14 mouse cellular contexts compared by ENCODE assay signal in the genomic region with DNA sequence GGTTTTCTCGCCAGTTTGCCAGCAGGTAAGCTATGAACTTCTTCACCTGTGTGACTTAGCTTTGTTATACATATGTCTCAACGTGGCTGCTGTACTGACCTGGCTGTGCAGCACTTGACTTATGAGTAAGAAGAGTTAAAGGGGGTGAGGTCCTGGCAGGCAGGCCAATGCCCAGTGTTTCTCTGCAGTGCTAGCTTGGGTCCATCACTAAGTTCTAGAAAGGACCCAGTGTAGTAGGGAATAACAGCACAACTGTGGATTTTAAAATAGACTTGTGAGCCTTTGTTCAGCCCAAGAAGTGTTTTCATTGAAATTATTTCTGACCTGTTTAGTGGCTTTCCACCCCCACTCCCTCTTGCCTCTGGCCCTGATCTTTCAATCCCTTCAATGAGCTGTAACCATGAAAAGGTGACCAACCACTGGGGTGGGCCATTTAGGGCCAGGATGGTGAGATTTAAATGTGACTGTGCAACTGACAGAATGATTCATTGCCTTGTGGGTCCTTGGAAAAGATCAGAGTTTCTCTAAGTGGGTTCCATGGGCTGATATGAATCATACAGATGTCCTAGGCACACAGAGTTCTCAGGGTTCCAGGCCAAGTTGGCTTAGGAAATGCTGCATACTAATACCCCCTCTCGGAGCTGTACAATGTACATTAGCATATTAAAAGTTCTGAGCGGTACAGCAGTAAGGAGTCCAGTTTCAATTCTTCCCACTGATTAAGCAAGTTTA. TPM values are rescaled to one million over a fixed set of nuclear protein-coding genes. Genes with fewer than 3 reads are reported as not detected.
DNase-seq lines count a peak whose midpoint lies in the region; ATAC-seq lines count a peak whose summit lies in the region.
"Had no signal": no experiment of that assay in that cellular context is flagged by ENCODE, and none has a peak within 500 bp of the region (broad histone marks: within the 10 kb centered on the region; RNA-seq: fewer than 3 reads in every experiment).

No protein-coding gene starts in this region.

- peak; percentile 84 for ATAC-seq in hindbrain, embryonic 15.5 days (ENCODE audit: low FRiP score, low read depth)
- ATAC-seq in hindbrain, embryonic 12.5 days (ENCODE audit: low FRiP score) = no peak
- ATAC-seq in neural tube, embryonic 15.5 days (ENCODE audit: low FRiP score) = peak; percentile 73
- ATAC-seq: CD4-positive, CD25-positive, alpha-beta regulatory T cell, adult 4 months had no signal

- 60% methylated on average over 4 of the region's 4 CpGs for WGBS in hindbrain, embryonic 15.5 days
- 68% methylated on average over 4 of the region's 4 CpGs for WGBS in hindbrain, embryonic 12.5 days
- 49% methylated on average over 4 of the region's 4 CpGs for WGBS in neural tube, embryonic 15.5 days

- H3K4me3 ChIP-seq in hindbrain, embryonic 15.5 days = no peak overlapping the region
- H3K4me3 ChIP-seq in hindbrain, embryonic 12.5 days = no peak overlapping the region
- H3K4me3 ChIP-seq in neural tube, embryonic 15.5 days (replicated peaks) = no peak overlapping the region
- H3K4me3 ChIP-seq: limb, embryonic 12.5 days; myocyte had no signal

- H3K4me2 ChIP-seq in hindbrain, embryonic 15.5 days = no peak overlapping the region
- H3K4me2 ChIP-seq in hindbrain, embryonic 12.5 days (replicated peaks) = no peak overlapping the region
- H3K4me2 ChIP-seq in neural tube, embryonic 15.5 days = no peak overlapping the region
- H3K4me2 ChIP-seq: limb, embryonic 12.5 days had no signal

- H3K9me3 ChIP-seq in hindbrain, embryonic 15.5 days = no peaks in the 10 kb centered on the region
- H3K9me3 ChIP-seq in hindbrain, embryonic 12.5 days (replicated peaks) = 0 out of 2 replicates have a peak, but pooled peaks cover 3% of the 10 kb centered on the region
- H3K9me3 ChIP-seq in neural tube, embryonic 15.5 days (replicated peaks) = no peaks in the 10 kb centered on the region
- H3K9me3 ChIP-seq: limb, embryonic 12.5 days had no signal

- intact Hi-C loops in left cerebral cortex, postnatal 25 days (cut with DNase I) = no loop called here

- peak; percentile 8 to 24 for DNase-seq in left cerebral cortex, postnatal 25 days (ENCODE audit: low spot score in 2 of 2)
- no peak for DNase-seq in left cerebral cortex, adult 8-10 months (ENCODE audit: low spot score in 2 of 2)
- DNase-seq in adrenal gland, postnatal 10 days = peak; percentile 48
- DNase-seq in liver = no peak
- DNase-seq: cerebellum, adult 9-11 months; lung, adult 2 months; thymus, postnatal 14 days had no signal

- H3K36me3 ChIP-seq in hindbrain, embryonic 15.5 days = no peaks in the 10 kb centered on the region
- H3K36me3 ChIP-seq in hindbrain, embryonic 12.5 days = no peaks in the 10 kb centered on the region
- H3K36me3 ChIP-seq in neural tube, embryonic 15.5 days = no peaks in the 10 kb centered on the region
- H3K36me3 ChIP-seq: limb, embryonic 12.5 days had no signal

- no peaks in the 10 kb centered on the region for H3K4me1 ChIP-seq in hindbrain, embryonic 15.5 days (replicated peaks)
- H3K4me1 ChIP-seq in hindbrain, embryonic 12.5 days = 0 out of 2 replicates have a peak, but pooled peaks cover 2% of the 10 kb centered on the region
- no peaks in the 10 kb centered on the region for H3K4me1 ChIP-seq in neural tube, embryonic 15.5 days
- H3K4me1 ChIP-seq: limb, embryonic 12.5 days had no signal

- no peak overlapping the region for H3K27ac ChIP-seq in hindbrain, embryonic 15.5 days (replicated peaks)
- H3K27ac ChIP-seq in hindbrain, embryonic 12.5 days = no peak overlapping the region
- no peak overlapping the region for H3K27ac ChIP-seq in neural tube, embryonic 15.5 days (replicated peaks)
- H3K27ac ChIP-seq: limb, embryonic 12.5 days had no signal

- H3K9ac ChIP-seq in hindbrain, embryonic 15.5 days = no peak overlapping the region
- H3K9ac ChIP-seq in hindbrain, embryonic 12.5 days = no peak overlapping the region
- no peak overlapping the region for H3K9ac ChIP-seq in neural tube, embryonic 15.5 days (replicated peaks)
- H3K9ac ChIP-seq: limb, embryonic 12.5 days had no signal

- no peaks in the 10 kb centered on the region for H3K27me3 ChIP-seq in hindbrain, embryonic 15.5 days
- H3K27me3 ChIP-seq in hindbrain, embryonic 12.5 days = no peaks in the 10 kb centered on the region
- no peaks in the 10 kb centered on the region for H3K27me3 ChIP-seq in neural tube, embryonic 15.5 days (replicated peaks)
- H3K27me3 ChIP-seq: limb, embryonic 12.5 days had no signal

RNA-seq across cellular contexts. Expression of a gene that starts 10.0 kb away (rescaled TPM):
- polyA plus RNA-seq in hindbrain, embryonic 15.5 days (2015; fragmentation: Nextera tagmentation; extraction: Ambion mirVana) = 0.83 and 0.88 TPM in 2 replicates
- not detected in 2 replicates for polyA plus RNA-seq in hindbrain, embryonic 12.5 days (2016; fragmentation: Nextera tagmentation; extraction: Ambion mirVana)
- under 1 TPM; 0.23 to 0.55 TPM for total RNA-seq in left cerebral cortex, postnatal 25 days (2021)
- 1 to 10 TPM in 1 of 4 experiments, under 1 TPM in 3; 0.39 to 1.7 (median 0.93) TPM for total RNA-seq in left cerebral cortex, adult 8-10 months (2022)
- total RNA-seq in adrenal gland, postnatal 10 days (2021) = 1 to 10 TPM in 1 of 2 experiments, under 1 TPM in 1; 0.99 to 3.5 TPM
- 0.36 and 1.4 TPM in 2 replicates for polyA plus RNA-seq in neural tube, embryonic 15.5 days (2015; fragmentation: Nextera tagmentation; extraction: Ambion mirVana)
- polyA plus RNA-seq: CD4-positive, CD25-positive, alpha-beta regulatory T cell, adult 4 months; embryonic facial prominence, embryonic 11.5 days had no signal

Comparison
In these comparisons a context has a peak if more than half of its experiments do, and no peak if none do; other contexts are left out.
1. DNase-seq: peak in left cerebral cortex, postnatal 25 days (2 of 2) and adrenal gland, postnatal 10 days (single experiment); none in left cerebral cortex, adult 8-10 months (0 of 2) and liver (single experiment).